Mouse (Mus musculus) lung, embryonic 16.5 days (tissue): ENCODE results near the gene Alox8. TPM values are rescaled to one million over a fixed set of nuclear protein-coding genes. Genes with fewer than 3 reads are reported as not detected.

ENCODE experiments used
- ATAC-seq: fragments of 200-750 bp; cut with Nextera tagmentation; 2 replicates; pipeline ENCODE4 v1.8.0; 2017; ENCODE audit warnings: low read depth, mild to moderate bottlenecking, moderate library complexity
- H3K27ac ChIP-seq: fragments of 300-500 bp; sonication (generic); 2 replicates; pipeline ENCODE4 v1.5.1; 2014; ENCODE audit warnings: mild to moderate bottlenecking, control low read depth, low read length
- H3K27me3 ChIP-seq: fragments of 300-500 bp; sonication (generic); 2 replicates; pipeline ENCODE4 v1.6.1; 2014; ENCODE audit warnings: low read depth, low read length, mixed read lengths; ENCODE audit not compliant: control insufficient read depth, insufficient read depth
- H3K36me3 ChIP-seq: fragments of 300-500 bp; sonication (generic); 2 replicates; pipeline ENCODE4 v1.6.1; 2014; ENCODE audit warnings: low read length; ENCODE audit not compliant: control insufficient read depth, insufficient read depth
- H3K4me1 ChIP-seq: fragments of 300-500 bp; sonication (generic); replicated peaks from 2 replicates; pipeline ENCODE4 v1.6.1; 2014; ENCODE audit warnings: low read length, mixed read lengths; ENCODE audit not compliant: control insufficient read depth, insufficient read depth
- H3K4me2 ChIP-seq: fragments of 300-500 bp; sonication (generic); 2 replicates; pipeline ENCODE4 v1.6.1; 2014; ENCODE audit warnings: low read depth, low read length, control low read depth
- H3K4me3 ChIP-seq: fragments of 300-500 bp; sonication (generic); 2 replicates; pipeline ENCODE4 v1.5.1; 2014; ENCODE audit warnings: mild to moderate bottlenecking, low read length, control low read depth
- H3K9ac ChIP-seq: fragments of 300-500 bp; sonication (generic); 2 replicates; pipeline ENCODE4 v1.6.1; 2014; ENCODE audit warnings: low read length, control low read depth
- H3K9me3 ChIP-seq: fragments of 300-500 bp; sonication (generic); 2 replicates; pipeline ENCODE4 v1.6.1; 2016; ENCODE audit warnings: low read length; ENCODE audit not compliant: control insufficient read depth
- WGBS: fragments of 180-500 bp; shearing (Covaris S2); extraction: QIAGEN DNeasy Blood & Tissue Kit; methylation state at CpG from one replicate; pipeline ENCODE4 v1.1.7; 2014; 5-methylcytosine and 5-hydroxymethylcytosine counted together
- polyA plus RNA-seq: library from polyadenylated mRNA; unstranded; fragments of >200 nt; fragmentation: Nextera tagmentation; extraction: Ambion mirVana; gene quantifications from 2 replicates; pipeline ENCODE4 v1.2.1, GENCODE M21; 2015

The Alox8 gene
- polyA plus RNA-seq = 0.43 and 0.44 TPM in 2 replicates

DNA sequence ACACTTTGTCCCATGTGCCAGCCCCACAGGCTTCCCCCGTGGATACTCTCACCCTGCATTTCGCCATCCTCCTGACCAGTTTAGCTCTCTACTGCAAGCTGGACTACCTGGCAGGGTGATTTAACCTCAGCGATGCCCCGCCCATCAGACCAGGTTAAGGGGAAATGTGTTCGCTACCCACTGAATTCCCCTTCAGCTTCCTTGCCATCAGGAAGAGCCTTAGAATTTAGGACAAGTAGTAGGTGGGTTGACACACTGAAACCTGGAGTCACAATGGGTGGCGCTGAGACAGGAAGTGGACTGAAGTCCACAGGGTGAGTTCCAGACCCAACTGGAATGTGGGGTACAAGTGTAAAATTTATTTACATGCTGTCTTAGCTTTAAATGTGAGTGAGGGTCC is at the start of gene Alox8:
Gene Alox8 (minus strand): TSS at position 101 of the 400 bp plus-strand sequence.
- Histone ChIP-seq H3K4me3 (peak within 1 kb of the TSS; percentile 34), H3K36me3 (no peaks in the 10 kb centered on the region), H3K9ac (no peak within 1 kb of the TSS), H3K9me3 (no peaks in the 10 kb centered on the region), H3K27me3 (peaks cover 22% of the 10 kb centered on the region), H3K4me2 (peak within 1 kb of the TSS; percentile 49), H3K27ac (no peak within 1 kb of the TSS), H3K4me1 (peaks cover 7% of the 10 kb centered on the region)
- WGBS = 36% methylated on average over 6 of the region's 6 CpGs
- no peak for ATAC-seq

GRCm38 (mm10) chr11:69245643-69246042 is 48.0 kb upstream of the Alox8 start:
- Histone ChIP-seq H3K4me3 (peak overlapping the region; percentile 21; the same call in 1 of the 2 replicates), H3K36me3 (no peaks in the 10 kb centered on the region), H3K9me3 (no peaks in the 10 kb centered on the region), H3K4me2 (peak overlapping the region; percentile 33), H3K27me3 (no peaks in the 10 kb centered on the region), H3K4me1 (peaks cover 7% of the 10 kb centered on the region), H3K9ac (no peak overlapping the region), H3K27ac (peak overlapping the region; percentile 44; the same call in 1 of the 2 replicates)
- WGBS = 11% methylated on average over 2 of the region's 2 CpGs
- ATAC-seq = peak; percentile 67

- no peak overlapping the region for H3K4me2 ChIP-seq
- no peak overlapping the region for H3K4me3 ChIP-seq
Measured at GRCm38 (mm10) chr11:69244911-69245310, 47.3 kb upstream of the Alox8 start.

GRCm38 (mm10) chr11:69236926-69237260 is 39.2 kb upstream of the Alox8 start, which contains the start of gene Gucy2e:
Gene Gucy2e, minus strand, starts transcription at chr11:69237036.
- no peaks in the 10 kb centered on the region for H3K9me3 ChIP-seq
- 21% methylated on average over 13 of the region's 13 CpGs for WGBS
- ATAC-seq = no peak
- peak within 1 kb of the TSS; percentile 84 for H3K4me2 ChIP-seq
- peak within 1 kb of the TSS; percentile 53 for H3K4me3 ChIP-seq
- no peaks in the 10 kb centered on the region for H3K36me3 ChIP-seq
- H3K27ac ChIP-seq = no peak within 1 kb of the TSS
- peaks cover 28% of the 10 kb centered on the region for H3K27me3 ChIP-seq
- peak within 1 kb of the TSS; percentile 58 for H3K9ac ChIP-seq
- H3K4me1 ChIP-seq = peaks cover 21% of the 10 kb centered on the region

More at GRCm38 (mm10) chr11:69244911-69245310, 47.3 kb upstream of the Alox8 start:
- peaks cover 7% of the 10 kb centered on the region for H3K4me1 ChIP-seq
- H3K9me3 ChIP-seq = no peaks in the 10 kb centered on the region
- H3K9ac ChIP-seq = no peak overlapping the region
- 12% methylated on average over 2 of the region's 2 CpGs for WGBS
- no peaks in the 10 kb centered on the region for H3K27me3 ChIP-seq
- H3K36me3 ChIP-seq = no peaks in the 10 kb centered on the region
- no peak overlapping the region for H3K27ac ChIP-seq
- ATAC-seq = peak; percentile 49; the same call in 1 of the 2 replicates

DNA sequence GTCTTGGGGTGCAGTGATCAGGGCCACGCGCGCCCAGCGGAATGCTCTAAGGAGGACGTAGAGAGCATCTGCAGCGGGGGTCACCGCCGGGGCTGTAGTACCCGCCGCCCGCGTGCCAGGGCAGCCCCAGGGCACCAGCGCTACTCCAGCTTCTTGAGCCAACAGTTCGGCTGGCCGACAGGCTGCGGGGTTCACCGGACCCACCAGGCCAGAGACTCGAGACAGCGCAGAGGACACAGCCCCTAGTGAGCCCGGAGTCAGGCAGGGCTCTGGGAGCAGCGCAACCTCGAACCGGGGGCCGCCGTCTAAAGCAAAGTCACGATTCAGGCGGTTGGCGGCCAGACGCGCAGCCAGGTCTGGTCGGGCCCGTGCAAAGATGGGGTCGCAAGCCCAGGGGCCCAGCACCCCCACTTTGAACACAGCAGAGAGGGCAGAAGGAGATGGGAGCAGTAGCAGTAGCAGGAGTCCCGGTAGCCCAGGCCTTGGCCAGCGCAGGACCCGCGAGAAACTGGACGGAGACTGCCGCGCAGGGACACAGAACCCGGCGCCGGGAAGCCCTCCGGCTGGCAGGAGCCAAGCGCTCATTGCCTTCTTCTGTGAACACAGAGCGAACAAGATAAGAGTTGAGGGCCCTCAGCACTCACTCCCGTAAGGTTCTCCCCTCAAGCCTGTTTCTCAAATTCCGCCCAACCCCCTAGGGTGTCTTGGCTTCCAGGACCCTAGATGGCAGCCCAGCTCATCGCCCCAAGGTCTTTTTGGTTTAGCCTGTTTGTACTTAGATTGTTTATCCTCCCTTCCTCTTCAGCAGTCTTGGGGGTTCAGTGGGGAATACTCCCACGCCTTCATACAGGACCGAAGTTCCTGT is 38.6 kb upstream of the Alox8 start:
- no peaks in the 10 kb centered on the region for H3K36me3 ChIP-seq
- ATAC-seq = peak; percentile 26; the same call in 1 of the 2 replicates
- H3K9ac ChIP-seq = peak overlapping the region; percentile 58
- H3K27me3 ChIP-seq = peaks cover 28% of the 10 kb centered on the region
- H3K9me3 ChIP-seq = no peaks in the 10 kb centered on the region
- peak overlapping the region; percentile 84 for H3K4me2 ChIP-seq
- WGBS = 5% methylated on average over 50 of the region's 51 CpGs
- H3K4me1 ChIP-seq = peaks cover 21% of the 10 kb centered on the region
- no peak overlapping the region for H3K27ac ChIP-seq
- peak overlapping the region; percentile 53 for H3K4me3 ChIP-seq

DNA sequence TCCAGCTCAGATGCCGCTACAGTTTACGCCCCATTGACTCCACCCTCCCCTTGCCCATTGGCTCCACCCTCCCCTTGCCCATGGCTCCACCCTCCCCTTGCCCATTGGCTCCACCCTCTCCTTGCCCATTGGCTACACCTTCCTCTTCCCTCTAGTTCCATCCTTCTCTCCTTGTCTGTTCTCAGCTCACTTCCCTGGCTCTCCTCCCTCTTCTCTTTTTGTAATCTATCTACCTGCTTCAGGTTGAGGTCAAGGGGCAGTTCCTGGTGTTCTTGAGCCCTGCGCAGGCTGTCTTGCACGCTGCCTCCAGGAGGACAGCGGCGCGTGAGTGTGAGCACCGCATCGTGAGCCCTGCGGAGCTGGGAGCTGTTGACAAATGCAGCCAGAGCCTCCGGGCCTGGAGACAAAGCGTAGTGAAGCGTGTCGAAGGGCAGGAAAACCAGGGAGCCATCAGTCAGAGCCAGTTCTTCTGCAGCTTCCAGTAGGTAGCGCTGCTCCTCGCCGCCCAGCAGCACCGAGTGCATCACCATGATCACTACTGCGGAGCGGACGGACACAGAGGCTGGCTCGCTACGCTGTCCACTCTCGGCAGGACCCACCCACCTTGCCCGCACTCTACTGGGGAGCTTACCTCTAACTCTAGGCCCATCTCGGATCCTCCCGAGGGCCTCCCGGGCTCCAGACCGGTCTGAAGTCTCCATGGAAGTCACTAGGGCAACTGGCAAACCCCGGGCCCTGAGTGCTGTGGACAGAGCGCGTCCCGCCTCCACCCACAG is 37.8 kb upstream of the Alox8 start:
- peak overlapping the region; percentile 53 for H3K4me3 ChIP-seq
- H3K9me3 ChIP-seq = no peaks in the 10 kb centered on the region
- H3K9ac ChIP-seq = peak overlapping the region; percentile 58
- H3K27me3 ChIP-seq = peaks cover 28% of the 10 kb centered on the region
- peaks cover 21% of the 10 kb centered on the region for H3K4me1 ChIP-seq
- H3K4me2 ChIP-seq = peak overlapping the region; percentile 84
- H3K36me3 ChIP-seq = no peaks in the 10 kb centered on the region
- no peak overlapping the region for H3K27ac ChIP-seq
- WGBS = 1% methylated on average over 33 of the region's 33 CpGs
- ATAC-seq = peak; percentile 90

- H3K4me1 ChIP-seq = peaks cover 21% of the 10 kb centered on the region
- no peaks in the 10 kb centered on the region for H3K9me3 ChIP-seq
- H3K4me2 ChIP-seq = no peak overlapping the region
- H3K27ac ChIP-seq = no peak overlapping the region
- ATAC-seq = no peak
- H3K9ac ChIP-seq = no peak overlapping the region
- H3K36me3 ChIP-seq = no peaks in the 10 kb centered on the region
- H3K27me3 ChIP-seq = peaks cover 28% of the 10 kb centered on the region
- no peak overlapping the region for H3K4me3 ChIP-seq
- WGBS = 64% methylated on average over 2 of the region's 2 CpGs
Measured at GRCm38 (mm10) chr11:69233141-69233540, 35.5 kb upstream of the Alox8 start.

- H3K36me3 ChIP-seq = no peaks in the 10 kb centered on the region
- H3K4me1 ChIP-seq = peaks cover 6% of the 10 kb centered on the region
- no peak overlapping the region for H3K4me3 ChIP-seq
- peaks cover 2% of the 10 kb centered on the region for H3K27me3 ChIP-seq
- no peak overlapping the region for H3K9ac ChIP-seq
- WGBS = 72% methylated on average over 4 of the region's 4 CpGs
- no peak overlapping the region for H3K27ac ChIP-seq
- no peak overlapping the region for H3K4me2 ChIP-seq
- no peaks in the 10 kb centered on the region for H3K9me3 ChIP-seq
- no peak for ATAC-seq
Measured at GRCm38 (mm10) chr11:69230420-69230819, 32.8 kb upstream of the Alox8 start.

DNA sequence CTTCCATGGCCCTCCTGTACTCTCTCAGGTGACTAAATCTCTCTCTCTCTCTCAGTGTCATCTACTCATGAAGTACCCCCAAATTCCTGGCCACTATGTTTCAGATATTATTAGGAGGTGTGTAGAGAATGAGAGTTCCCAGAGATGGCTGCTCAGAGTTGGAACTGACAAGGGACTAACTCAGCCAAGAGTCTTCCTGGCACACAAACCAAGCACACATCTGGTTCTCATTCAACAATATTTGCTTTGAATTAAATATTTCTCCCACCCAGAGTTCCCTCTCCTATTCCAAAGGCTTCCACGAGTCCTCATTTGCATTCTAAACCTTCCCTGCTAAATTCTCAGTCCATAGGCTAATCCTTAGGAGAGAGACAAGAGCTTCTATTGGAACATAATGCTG is 28.1 kb upstream of the Alox8 start:
- no peaks in the 10 kb centered on the region for H3K27me3 ChIP-seq
- H3K4me3 ChIP-seq = no peak overlapping the region
- no peaks in the 10 kb centered on the region for H3K36me3 ChIP-seq
- H3K4me1 ChIP-seq = no peaks in the 10 kb centered on the region
- H3K4me2 ChIP-seq = no peak overlapping the region
- no peak for ATAC-seq
- no peak overlapping the region for H3K9ac ChIP-seq
- no peak overlapping the region for H3K27ac ChIP-seq
- H3K9me3 ChIP-seq = no peaks in the 10 kb centered on the region
- 74% methylated on average over 1 of the region's 1 CpGs for WGBS
